Mouse (Mus musculus) neutrophil, adult 59 days (primary cell): Measurements from ENCODE around the gene Ppm1f. TPM values are rescaled to one million over a fixed set of nuclear protein-coding genes. Genes with fewer than 3 reads are reported as not detected.

Experiments used
- total RNA-seq, 2 experiments: library from RNA; stranded (reverse); gene quantifications; 1 replicate in 1 of 2; 2 replicates in 1 of 2; pipeline ENCODE4 v1.2.4; 2023

Gene Ppm1f
- total RNA-seq = 10 to 100 TPM in 1 of 2 experiments, 1 to 10 TPM in 1; 7.0 to 10.7 TPM

DNA sequence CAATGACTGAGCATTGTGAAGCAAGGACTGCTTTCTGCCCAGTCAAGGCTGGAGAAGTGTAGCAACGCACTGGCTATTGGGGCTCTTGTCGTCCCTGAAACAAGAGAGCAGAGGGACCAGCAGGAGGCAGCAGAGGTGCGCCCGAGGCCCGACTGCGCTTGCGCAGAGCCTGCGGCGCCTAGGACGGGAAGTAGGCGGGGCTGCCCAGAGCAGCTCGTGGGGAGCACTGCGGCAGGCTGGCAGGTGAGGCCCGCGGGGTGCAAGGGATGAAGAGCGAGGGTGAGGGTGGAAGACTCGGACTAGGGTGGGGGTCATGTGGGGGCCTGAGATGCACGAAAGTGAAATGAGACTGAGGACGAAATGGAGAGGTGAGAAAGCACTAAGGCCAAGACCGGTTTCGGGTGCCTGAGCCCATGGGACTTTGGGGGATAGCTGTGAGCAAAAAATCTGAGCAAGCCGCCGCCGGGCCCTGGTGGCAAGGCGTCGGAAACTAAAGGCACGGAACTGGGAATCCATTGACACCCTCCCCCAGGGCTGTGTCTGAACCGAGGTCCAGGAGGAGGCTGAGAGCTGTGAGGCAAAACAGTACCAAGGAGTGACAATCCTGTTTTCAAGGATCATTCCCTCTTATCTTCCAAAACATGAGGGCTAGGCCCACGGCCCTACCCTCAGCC lies at the start of gene Ppm1f:
Ppm1f (plus strand) TSS at position 88 of the 674 bp plus-strand sequence.

DNA sequence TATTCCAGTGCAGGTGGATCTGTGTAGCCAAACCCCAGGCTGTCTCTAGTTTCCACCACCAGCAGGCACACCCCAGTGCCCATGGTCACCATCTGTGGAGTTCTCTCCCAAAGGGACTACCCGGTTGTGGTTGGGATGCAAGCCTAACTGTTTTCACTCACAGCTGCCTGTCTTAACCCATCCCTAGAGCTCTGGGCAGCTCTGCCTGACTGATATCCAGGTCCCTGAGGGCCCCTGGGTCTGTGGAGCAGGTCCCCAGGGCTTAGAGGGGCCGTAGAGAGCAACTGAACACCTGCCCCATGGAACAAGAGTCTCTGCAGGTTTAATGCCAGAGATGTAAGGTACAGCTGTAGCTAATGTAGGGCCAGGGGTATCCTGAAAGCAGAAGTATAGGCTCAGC lies 32.3 kb upstream of the Ppm1f start, which contains the start of gene Igll1:
Igll1 (minus strand) TSS at position 8 of the 400 bp plus-strand sequence.

DNA sequence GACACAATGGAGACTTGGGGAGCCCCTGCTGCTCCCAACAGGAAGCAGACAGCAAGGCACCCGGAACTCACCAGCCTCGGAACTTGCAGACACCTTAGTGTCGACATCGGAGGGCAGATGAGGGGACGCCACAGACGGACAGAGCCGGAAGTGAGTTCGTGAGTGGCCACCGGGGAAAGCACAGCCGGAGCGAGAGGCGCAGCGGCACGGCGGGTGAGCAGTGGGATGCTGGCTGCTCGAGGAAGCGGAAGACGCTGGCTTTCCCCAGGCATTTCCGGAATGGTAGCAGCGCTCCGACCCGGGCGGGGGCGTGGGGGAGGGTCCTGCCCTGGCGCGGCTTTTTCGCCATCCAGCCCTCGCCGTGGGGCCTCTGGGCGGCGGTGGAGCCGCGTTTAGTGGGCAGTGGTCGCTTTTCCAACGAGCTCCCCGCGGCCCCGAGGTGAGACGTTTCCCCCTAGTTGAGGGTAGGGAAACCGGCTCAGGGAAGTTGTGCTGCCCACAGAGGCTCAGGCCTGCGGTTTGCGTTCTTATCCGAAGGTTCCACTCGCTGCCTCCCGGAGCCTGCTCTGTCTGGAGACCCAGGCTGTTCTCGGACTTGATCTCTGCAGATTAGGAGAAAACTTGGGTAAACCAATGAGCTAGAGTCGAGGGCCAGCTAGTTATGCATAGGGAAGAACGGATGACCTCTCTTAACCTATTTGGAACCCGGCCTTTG lies 25.5 kb upstream of the Ppm1f start, which contains the start of the genes Top3b and Vpreb1:
Top3b (plus strand) TSS at position 120 of the 715 bp plus-strand sequence.
Vpreb1 (minus strand) TSS at position 227 of the 715 bp plus-strand sequence.

Other genes with a start within 250 kb of the Ppm1f start
- gene Olfr19, start 220.1 kb upstream of the Ppm1f start, total RNA-seq = not detected
- 1 to 10 TPM; 5.7 TPM for gene Spag6l, start 67.0 kb upstream of the Ppm1f start, total RNA-seq
- 1 to 10 TPM; 2.9 to 6.1 TPM for gene Igll1, start 32.5 kb upstream of the Ppm1f start, total RNA-seq
- 10 to 100 TPM; 80.2 to 90.9 TPM for gene Top3b, start 25.7 kb upstream of the Ppm1f start, total RNA-seq
- gene Vpreb1, start 25.6 kb upstream of the Ppm1f start, total RNA-seq = 1 to 10 TPM; 2.2 to 4.7 TPM
- gene Mapk1, start 86.9 kb downstream of the Ppm1f start, total RNA-seq = 100 to 1,000 TPM in 1 of 2 experiments, 10 to 100 TPM in 1; 97.0 to 115 TPM
- gene Ypel1, start 173.2 kb downstream of the Ppm1f start, total RNA-seq = under 1 TPM; 0.24 to 0.60 TPM
- 10 to 100 TPM; 69.9 to 81.1 TPM for gene Ppil2, start 214.8 kb downstream of the Ppm1f start, total RNA-seq
- gene 2610318N02Rik, start 228.7 kb downstream of the Ppm1f start, total RNA-seq = 10 to 100 TPM in 1 of 2 experiments, 1 to 10 TPM in 1; 5.3 to 10.4 TPM
- gene Sdf2l1, start 235.9 kb downstream of the Ppm1f start, total RNA-seq = 10 to 100 TPM; 39.8 to 52.1 TPM
- gene Ydjc, start 248.2 kb downstream of the Ppm1f start, total RNA-seq = 1 to 10 TPM; 4.9 to 6.9 TPM